Mouse (Mus musculus) ES-E14 (cell line): ENCODE results near the gene Slc45a2.

Experiments
- HCFC1 ChIP-seq: IDR thresholded peaks from 2 replicates; pipeline ENCODE4 v1.6.1; 2012; ENCODE audit warnings: low read length, inconsistent platforms, borderline replicate concordance; ENCODE audit not compliant: insufficient read depth
- ZC3H11A ChIP-seq: IDR thresholded peaks from 2 replicates; pipeline ENCODE4 v1.6.1; 2012; ENCODE audit warnings: low read depth, mild to moderate bottlenecking, inconsistent platforms, low read length, borderline replicate concordance

GRCm38 (mm10) chr15:10960267-10960666, 40.3 kb upstream of the Slc45a2 start:
- no peak for TF ChIP-seq ZC3H11A
- TF ChIP-seq HCFC1, result no peak
